ENCODE assay signal across 9 mouse cellular contexts in the genomic region with DNA sequence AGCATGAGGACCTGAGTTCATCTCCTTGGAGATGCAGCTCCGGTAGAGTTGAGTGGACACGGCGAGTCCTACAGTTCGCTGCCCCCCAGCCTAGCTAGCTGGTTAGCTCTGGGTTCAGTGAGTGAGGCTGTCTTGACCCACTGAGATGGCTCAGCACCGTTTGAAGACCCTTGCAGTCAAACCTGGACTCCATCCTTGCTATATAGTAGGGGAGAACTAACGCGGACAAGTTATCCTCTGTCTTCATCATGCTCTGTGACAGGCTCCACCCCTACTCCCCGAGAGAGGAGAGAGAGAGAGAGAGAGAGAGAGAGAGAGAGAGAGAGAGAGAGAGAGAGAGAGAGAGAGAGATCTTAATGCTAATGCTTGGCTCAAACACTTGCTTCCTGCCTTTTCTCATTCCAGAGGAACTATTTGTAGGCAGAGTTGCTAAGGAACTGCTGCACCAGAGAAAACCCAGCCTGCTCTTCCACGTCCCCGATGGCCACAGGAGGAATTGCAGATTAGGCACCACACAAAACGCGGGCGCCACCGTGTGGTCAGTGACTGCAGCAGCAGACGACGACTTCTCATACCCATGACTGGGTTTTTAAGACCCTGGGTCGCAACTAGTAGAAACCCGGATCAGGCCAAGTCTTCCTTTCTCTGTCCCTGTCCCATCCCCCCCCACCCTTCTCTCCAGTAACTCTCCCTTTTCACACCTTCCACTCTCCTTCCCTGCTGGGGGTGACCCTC. TPM values are rescaled to one million over a fixed set of nuclear protein-coding genes. Genes with fewer than 3 reads are reported as not detected.
DNase-seq lines count a peak whose midpoint lies in the region; ATAC-seq and TF ChIP-seq lines count a peak whose summit lies in the region.
"Had no signal": no experiment of that assay in that cellular context is flagged by ENCODE, and none has a peak within 500 bp of the region (broad histone marks: within the 10 kb centered on the region; RNA-seq: fewer than 3 reads in every experiment).

No protein-coding gene starts in this region.

- ATAC-seq in heart, embryonic 13.5 days (ENCODE audit: extremely low read depth, insufficient number of reproducible peaks, low FRiP score, low TSS enrichment): no peak
- peak; percentile 68 for ATAC-seq in kidney, embryonic 16.5 days (ENCODE audit: low FRiP score, low TSS enrichment)

- no peak overlapping the region for H3K9ac ChIP-seq in heart, embryonic 13.5 days
- H3K9ac ChIP-seq in kidney, embryonic 16.5 days (replicated peaks; ENCODE audit: low read length): no peak overlapping the region
- H3K9ac ChIP-seq: embryonic facial prominence, embryonic 15.5 days had no signal

- H3K36me3 ChIP-seq in heart, embryonic 13.5 days: no peaks in the 10 kb centered on the region
- no peaks in the 10 kb centered on the region for H3K36me3 ChIP-seq in kidney, embryonic 16.5 days (ENCODE audit: insufficient read depth, low read length)
- H3K36me3 ChIP-seq in myocyte (ENCODE audit: control insufficient read depth, insufficient read depth): no peaks in the 10 kb centered on the region
- no peaks in the 10 kb centered on the region for H3K36me3 ChIP-seq in splenic B cell, adult 2 months (ENCODE audit: control insufficient read depth, insufficient read depth, low read length, poor library complexity, severe bottlenecking)
- H3K36me3 ChIP-seq: embryonic facial prominence, embryonic 15.5 days had no signal

- H3K4me3 ChIP-seq in heart, embryonic 13.5 days: no peak overlapping the region
- H3K4me3 ChIP-seq in kidney, embryonic 16.5 days (ENCODE audit: low read length): no peak overlapping the region
- H3K4me3 ChIP-seq in myocyte: no peak overlapping the region
- H3K4me3 ChIP-seq: embryonic facial prominence, embryonic 15.5 days had no signal

- no peak overlapping the region for H3ac ChIP-seq in myocyte (ENCODE audit: control insufficient read depth, insufficient read length)

- H3K27ac ChIP-seq in heart, embryonic 13.5 days (replicated peaks): no peak overlapping the region
- no peak overlapping the region for H3K27ac ChIP-seq in kidney, embryonic 16.5 days (ENCODE audit: low read length)
- H3K27ac ChIP-seq: embryonic facial prominence, embryonic 15.5 days had no signal

- TF ChIP-seq POLR2A in myocyte (IDR thresholded peaks at IDR 0.05; ENCODE audit: insufficient read length, low read depth): no peak

- DNase-seq in CD4-positive, CD25-positive, alpha-beta regulatory T cell, adult 2 months (ENCODE audit: low read depth, low spot score): peak; percentile 91
- DNase-seq in brain, adult 2 months (ENCODE audit: low read depth, low spot score): peak; percentile 94
- peak; percentile 73 for DNase-seq in fibroblast of lung, adult 2 months (ENCODE audit: low read depth)
- peak; percentile 82 for DNase-seq in liver
- DNase-seq in splenic B cell, adult 2 months (ENCODE audit: low read depth, low spot score): peak; percentile 88

- WGBS in heart, embryonic 13.5 days: 31% methylated on average over 17 of the region's 18 CpGs
- 40% methylated on average over 18 of the region's 18 CpGs for WGBS in kidney, embryonic 16.5 days

- H3K9me3 ChIP-seq in heart, embryonic 13.5 days: no peaks in the 10 kb centered on the region
- H3K9me3 ChIP-seq in kidney, embryonic 16.5 days (ENCODE audit: low read length): no peaks in the 10 kb centered on the region
- H3K9me3 ChIP-seq: embryonic facial prominence, embryonic 15.5 days had no signal

- peak overlapping the region; percentile 34; the same call in 1 of the 2 replicates for H3K4me2 ChIP-seq in heart, embryonic 13.5 days
- no peak overlapping the region for H3K4me2 ChIP-seq in kidney, embryonic 16.5 days (replicated peaks; ENCODE audit: low read depth, low read length)
- no peak overlapping the region for H3K4me2 ChIP-seq in myocyte (ENCODE audit: low read depth)
- H3K4me2 ChIP-seq: embryonic facial prominence, embryonic 15.5 days had no signal

- peaks cover 4% of the 10 kb centered on the region; the same call in 1 of the 2 replicates for H3K4me1 ChIP-seq in heart, embryonic 13.5 days
- no peaks in the 10 kb centered on the region for H3K4me1 ChIP-seq in kidney, embryonic 16.5 days (ENCODE audit: insufficient read depth, low read length)
- H3K4me1 ChIP-seq: embryonic facial prominence, embryonic 15.5 days had no signal

- no peaks in the 10 kb centered on the region for H3K27me3 ChIP-seq in heart, embryonic 13.5 days (replicated peaks)
- no peaks in the 10 kb centered on the region for H3K27me3 ChIP-seq in kidney, embryonic 16.5 days (ENCODE audit: insufficient read depth, low read length)
- no peaks in the 10 kb centered on the region for H3K27me3 ChIP-seq in myocyte (ENCODE audit: control insufficient read depth, insufficient read depth, insufficient read length)
- no peaks in the 10 kb centered on the region for H3K27me3 ChIP-seq in splenic B cell, adult 2 months (ENCODE audit: control insufficient read depth, insufficient read depth, low read length, poor library complexity, severe bottlenecking)
- H3K27me3 ChIP-seq: embryonic facial prominence, embryonic 15.5 days had no signal

- no peaks in the 10 kb centered on the region for H3K79me2 ChIP-seq in myocyte (ENCODE audit: control insufficient read depth, insufficient read depth)

TF ChIP-seq in myocyte, 11 proteins besides CTCF, POLR2A, EP300 and RAD21:
- peak; percentile 25 for TF ChIP-seq SRF (IDR thresholded peaks at IDR 0.05; ENCODE audit: control insufficient read depth, insufficient read length, low read depth)
- TF ChIP-seq MYOG (IDR thresholded peaks at IDR 0.05; ENCODE audit: control insufficient read depth in 1 of 3, insufficient read depth in 1 of 3, insufficient read length in 2 of 3, low read depth in 2 of 3): no peak

RNA-seq across cellular contexts. Expression of a gene that starts 12.8 kb away (rescaled TPM):
- not detected in 2 replicates for polyA plus RNA-seq in heart, embryonic 13.5 days (2015; fragmentation: Nextera tagmentation; extraction: Ambion mirVana)
- polyA plus RNA-seq in kidney, embryonic 16.5 days (2015; fragmentation: Nextera tagmentation; extraction: Ambion mirVana): 1.1 and 1.2 TPM in 2 replicates
- not detected for polyA plus RNA-seq in myocyte (2012; fragmentation: generic; extraction: Trizol)
- polyA plus RNA-seq: embryonic facial prominence, embryonic 15.5 days had no signal
